Mouse (Mus musculus) lung, embryonic 14.5 days (tissue): ENCODE measurements around the gene Ephb2. TPM values are rescaled to one million over a fixed set of nuclear protein-coding genes. Genes with fewer than 3 reads are reported as not detected.
A peak's percentile ranks its signal among the peaks of the same experiment; 100 is the strongest.

ENCODE experiments used
- ATAC-seq: fragments of 200-750 bp; cut with Nextera tagmentation; 2 replicates; pipeline ENCODE4 v1.8.0; 2017; ENCODE audit warnings: mild to moderate bottlenecking, moderate TSS enrichment, moderate library complexity; ENCODE audit not compliant: insufficient read depth
- DNase-seq: peaks from one replicate; pipeline ENCODE4 v3.0.0-alpha.2; 2015
- H3K27ac ChIP-seq: fragments of 300-500 bp; sonication (generic); 2 replicates; pipeline ENCODE4 v1.5.1; 2014; ENCODE audit warnings: low read depth, mild to moderate bottlenecking, moderate library complexity
- H3K27me3 ChIP-seq: fragments of 300-500 bp; sonication (generic); 2 replicates; pipeline ENCODE4 v1.6.1; 2014; ENCODE audit warnings: low read length, control low read depth; ENCODE audit not compliant: insufficient read depth
- H3K36me3 ChIP-seq: fragments of 300-500 bp; sonication (generic); 2 replicates; pipeline ENCODE4 v1.6.1; 2014; ENCODE audit warnings: control low read depth; ENCODE audit not compliant: insufficient read depth
- H3K4me1 ChIP-seq: fragments of 300-500 bp; sonication (generic); 2 replicates; pipeline ENCODE4 v1.6.1; 2014; ENCODE audit warnings: antibody characterized with exemption, control low read depth; ENCODE audit not compliant: insufficient read depth
- H3K4me2 ChIP-seq: fragments of 300-500 bp; sonication (generic); 2 replicates; pipeline ENCODE4 v1.6.1; 2014; ENCODE audit warnings: mild to moderate bottlenecking
- H3K4me3 ChIP-seq: fragments of 300-500 bp; sonication (generic); 2 replicates; pipeline ENCODE4 v1.5.1; 2014; ENCODE audit warnings: low read depth, low read length
- H3K9ac ChIP-seq: fragments of 300-500 bp; sonication (generic); 2 replicates; pipeline ENCODE4 v1.6.1; 2014
- H3K9me3 ChIP-seq: fragments of 300-500 bp; sonication (generic); 2 replicates; pipeline ENCODE4 v1.6.1; 2016; ENCODE audit warnings: low read depth, low read length, control low read depth
- CTCF ChIP-seq: IDR thresholded peaks from 2 replicates; pipeline ENCODE4 v1.5.1; 2016; ENCODE audit warnings: antibody characterized with exemption, low read depth
- WGBS: fragments of 180-500 bp; shearing (Covaris S2); extraction: QIAGEN DNeasy Blood & Tissue Kit; methylation state at CpG from one replicate; pipeline ENCODE4 v1.1.7; 2014; 5-methylcytosine and 5-hydroxymethylcytosine counted together
- polyA plus RNA-seq: library from polyadenylated mRNA; unstranded; fragments of >200 nt; fragmentation: Nextera tagmentation; extraction: Ambion mirVana; gene quantifications from 2 replicates; pipeline ENCODE4 v1.2.1, GENCODE M21; 2014

The Ephb2 gene
- polyA plus RNA-seq, 1 experiment from 2014 or later: 8.5 TPM

GRCm38 (mm10) chr4:136698404-136699083 lies 137.2 kb downstream of the Ephb2 start:
- TF ChIP-seq CTCF: no peak; the same call in 1 of the 2 replicates
- H3K9ac ChIP-seq: no peak overlapping the region
- H3K4me1 ChIP-seq: no peaks in the 10 kb centered on the region
- H3K4me3 ChIP-seq: no peak overlapping the region
- no peak overlapping the region for H3K4me2 ChIP-seq
- ATAC-seq (no peak), DNase-seq (no peak)
- H3K27ac ChIP-seq: no peak overlapping the region
- no peaks in the 10 kb centered on the region for H3K27me3 ChIP-seq
- WGBS: 80% methylated on average over 11 of the region's 11 CpGs
- H3K36me3 ChIP-seq: peaks cover 15% of the 10 kb centered on the region; the same call in 1 of the 2 replicates
- H3K9me3 ChIP-seq: no peaks in the 10 kb centered on the region

GRCm38 (mm10) chr4:136697325-136697724 lies 138.5 kb downstream of the Ephb2 start:
- Histone ChIP-seq H3K36me3 (peaks cover 25% of the 10 kb centered on the region; the same call in 1 of the 2 replicates), H3K27me3 (no peaks in the 10 kb centered on the region), H3K4me1 (no peaks in the 10 kb centered on the region), H3K4me2 (no peak overlapping the region), H3K4me3 (no peak overlapping the region), H3K9me3 (no peaks in the 10 kb centered on the region), H3K9ac (no peak overlapping the region), H3K27ac (no peak overlapping the region)
- 87% methylated on average over 6 of the region's 6 CpGs for WGBS
- DNase-seq (no peak), ATAC-seq (no peak)
- no peak for TF ChIP-seq CTCF

GRCm38 (mm10) chr4:136696381-136696925 lies 139.3 kb downstream of the Ephb2 start:
- TF ChIP-seq CTCF: peak; percentile 99
- Histone ChIP-seq H3K4me2 (no peak overlapping the region), H3K27ac (no peak overlapping the region), H3K9me3 (no peaks in the 10 kb centered on the region), H3K27me3 (no peaks in the 10 kb centered on the region), H3K4me3 (no peak overlapping the region), H3K4me1 (no peaks in the 10 kb centered on the region), H3K36me3 (peaks cover 25% of the 10 kb centered on the region; the same call in 1 of the 2 replicates), H3K9ac (no peak overlapping the region)
- WGBS: 21% methylated on average over 5 of the region's 5 CpGs
- DNase-seq: peak; percentile 72
- no peak; the same call in 1 of the 2 replicates for ATAC-seq

GRCm38 (mm10) chr4:136695696-136696095 lies 140.1 kb downstream of the Ephb2 start:
- 94% methylated on average over 9 of the region's 9 CpGs for WGBS
- H3K4me2 ChIP-seq: no peak overlapping the region
- H3K27me3 ChIP-seq: no peaks in the 10 kb centered on the region
- no peak overlapping the region for H3K9ac ChIP-seq
- H3K36me3 ChIP-seq: peaks cover 25% of the 10 kb centered on the region; the same call in 1 of the 2 replicates
- DNase-seq: no peak
- H3K4me1 ChIP-seq: no peaks in the 10 kb centered on the region
- no peak overlapping the region for H3K27ac ChIP-seq
- no peak for ATAC-seq
- TF ChIP-seq CTCF: no peak
- no peak overlapping the region for H3K4me3 ChIP-seq
- H3K9me3 ChIP-seq: no peaks in the 10 kb centered on the region

GRCm38 (mm10) chr4:136690034-136690433 lies 145.8 kb downstream of the Ephb2 start:
- Histone ChIP-seq H3K4me3 (no peak overlapping the region), H3K27ac (no peak overlapping the region), H3K27me3 (no peaks in the 10 kb centered on the region), H3K4me2 (no peak overlapping the region), H3K9me3 (no peaks in the 10 kb centered on the region), H3K36me3 (peaks cover 24% of the 10 kb centered on the region; the same call in 1 of the 2 replicates), H3K9ac (no peak overlapping the region), H3K4me1 (no peaks in the 10 kb centered on the region)
- DNase-seq: no peak
- WGBS: 76% methylated on average over 12 of the region's 12 CpGs
- ATAC-seq: no peak
- no peak for TF ChIP-seq CTCF

GRCm38 (mm10) chr4:136688113-136688512 lies 147.7 kb downstream of the Ephb2 start:
- no peak for DNase-seq
- H3K27me3 ChIP-seq: no peaks in the 10 kb centered on the region
- WGBS: 65% methylated on average over 4 of the region's 4 CpGs
- TF ChIP-seq CTCF: no peak
- H3K4me3 ChIP-seq: no peak overlapping the region
- no peak overlapping the region for H3K27ac ChIP-seq
- 0 out of 2 replicates have a peak, but pooled peaks cover 5% of the 10 kb centered on the region for H3K36me3 ChIP-seq
- H3K4me2 ChIP-seq: no peak overlapping the region
- H3K4me1 ChIP-seq: no peaks in the 10 kb centered on the region
- ATAC-seq: no peak
- no peak overlapping the region for H3K9ac ChIP-seq
- H3K9me3 ChIP-seq: no peaks in the 10 kb centered on the region

- no peaks in the 10 kb centered on the region for H3K36me3 ChIP-seq
- H3K27ac ChIP-seq: no peak overlapping the region
- no peaks in the 10 kb centered on the region for H3K27me3 ChIP-seq
- no peak for TF ChIP-seq CTCF
- ATAC-seq (no peak), DNase-seq (no peak)
- WGBS: 44% methylated on average over 10 of the region's 10 CpGs
- no peak overlapping the region for H3K4me3 ChIP-seq
- no peaks in the 10 kb centered on the region for H3K9me3 ChIP-seq
- no peak overlapping the region for H3K9ac ChIP-seq
- H3K4me1 ChIP-seq: no peaks in the 10 kb centered on the region
- H3K4me2 ChIP-seq: no peak overlapping the region
These were observed 150.3 kb downstream of the Ephb2 start for GRCm38 (mm10) chr4:136685431-136685869.
